Mouse (Mus musculus) C2C12 (cell line): ENCODE results near the gene Timm10. TPM values are rescaled to one million over a fixed set of nuclear protein-coding genes. Genes with fewer than 3 reads are reported as not detected.

Experiments used
- H3K27me3 ChIP-seq: one replicate; pipeline ENCODE4 v1.6.1; 2011; ENCODE audit not compliant: control insufficient read depth, insufficient read depth, insufficient read length
- H3K36me3 ChIP-seq: one replicate; pipeline ENCODE4 v1.6.1; 2011; ENCODE audit not compliant: control insufficient read depth, insufficient read depth
- H3K4me3 ChIP-seq: one replicate; pipeline ENCODE4 v1.5.1; 2011; ENCODE audit warnings: mild to moderate bottlenecking, control low read depth; ENCODE audit not compliant: poor library complexity, insufficient read depth, severe bottlenecking
- H3K79me2 ChIP-seq: one replicate; pipeline ENCODE4 v1.6.1; 2011; ENCODE audit not compliant: control insufficient read depth, insufficient read depth
- H3K79me3 ChIP-seq: one replicate; pipeline ENCODE4 v1.6.1; 2011; ENCODE audit warnings: low read depth, control low read depth
- H3ac ChIP-seq: one replicate; pipeline ENCODE3; 2011; ENCODE audit warnings: low read depth; ENCODE audit not compliant: control insufficient read depth, insufficient read length
- CEBPB ChIP-seq: IDR thresholded peaks from one replicate; pipeline ENCODE4 v1.6.1; 2011; ENCODE audit warnings: low read depth, mild to moderate bottlenecking, control low read depth, moderate library complexity
- CTCF ChIP-seq: IDR thresholded peaks from one replicate; pipeline ENCODE4 v1.5.1; 2011; ENCODE audit not compliant: control insufficient read depth, insufficient read depth, insufficient read length
- FOSL1 ChIP-seq: IDR thresholded peaks from one replicate; pipeline ENCODE4 v1.8.0; 2011; ENCODE audit warnings: mild to moderate bottlenecking, low read length; ENCODE audit not compliant: poor library complexity, insufficient read depth, severe bottlenecking
- MAX ChIP-seq: IDR thresholded peaks from one replicate; pipeline ENCODE4 v1.6.1; 2011; ENCODE audit warnings: mild to moderate bottlenecking, control low read depth
- MYOD1 ChIP-seq: IDR thresholded peaks from one replicate; pipeline ENCODE4 v1.6.1; 2011; ENCODE audit warnings: low read depth; ENCODE audit not compliant: control insufficient read depth, insufficient read length
- MYOG ChIP-seq: IDR thresholded peaks from one replicate; pipeline ENCODE4 v1.6.1; 2011; ENCODE audit not compliant: control insufficient read depth, insufficient read length; ENCODE audit errors: extremely low read depth
- USF1 ChIP-seq: IDR thresholded peaks from one replicate; pipeline ENCODE4 v1.6.1; 2011; ENCODE audit warnings: low read depth, mild to moderate bottlenecking, control low read depth, moderate library complexity
- polyA plus RNA-seq: library from polyadenylated mRNA; unstranded; fragments of >200 nt; fragmentation: generic; extraction: Trizol; gene quantifications from one replicate; pipeline ENCODE4 v1.2.1, GENCODE M21; 2012; ENCODE audit warnings: missing spikeins

The Timm10 gene
- polyA plus RNA-seq, 1 experiment, result 108 TPM

- Histone ChIP-seq H3K27me3 (no peaks in the 10 kb centered on the region), H3K79me2 (no peaks in the 10 kb centered on the region), H3K79me3 (no peaks in the 10 kb centered on the region), H3ac (no peak overlapping the region), H3K36me3 (no peaks in the 10 kb centered on the region), H3K4me3 (no peak overlapping the region)
- TF ChIP-seq MAX (no peak), USF1 (no peak), CTCF (no peak), MYOD1 (no peak), MYOG (no peak), CEBPB (no peak), FOSL1 (no peak)
These were observed 31.8 kb downstream of the Timm10 start for GRCm38 (mm10) chr2:84858551-84858950.

GRCm38 (mm10) chr2:84859991-84860780 is 33.4 kb downstream of the Timm10 start:
- H3K4me3 ChIP-seq, result no peak overlapping the region
- TF ChIP-seq FOSL1, result no peak
- no peak for TF ChIP-seq CEBPB
- peak; percentile 21 for TF ChIP-seq MAX
- TF ChIP-seq USF1, result peak; percentile 74
- H3K27me3 ChIP-seq, result no peaks in the 10 kb centered on the region
- no peaks in the 10 kb centered on the region for H3K79me3 ChIP-seq
- H3ac ChIP-seq, result no peak overlapping the region
- no peaks in the 10 kb centered on the region for H3K36me3 ChIP-seq
- no peaks in the 10 kb centered on the region for H3K79me2 ChIP-seq

- Histone ChIP-seq H3K27me3 (no peaks in the 10 kb centered on the region), H3K36me3 (no peaks in the 10 kb centered on the region), H3ac (no peak overlapping the region), H3K79me2 (no peaks in the 10 kb centered on the region), H3K79me3 (no peaks in the 10 kb centered on the region), H3K4me3 (no peak overlapping the region)
- no peak for TF ChIP-seq USF1
- TF ChIP-seq CEBPB, result no peak
- TF ChIP-seq CTCF, result no peak
- TF ChIP-seq MYOD1, result no peak
- no peak for TF ChIP-seq MYOG
- no peak for TF ChIP-seq FOSL1
- no peak for TF ChIP-seq MAX
These were observed 34.6 kb downstream of the Timm10 start for GRCm38 (mm10) chr2:84861430-84861829.

- Histone ChIP-seq H3K27me3 (no peaks in the 10 kb centered on the region), H3K4me3 (no peak overlapping the region), H3K79me2 (no peaks in the 10 kb centered on the region), H3K79me3 (no peaks in the 10 kb centered on the region), H3K36me3 (no peaks in the 10 kb centered on the region), H3ac (no peak overlapping the region)
- no peak for TF ChIP-seq USF1
- no peak for TF ChIP-seq MYOD1
- no peak for TF ChIP-seq MAX
- TF ChIP-seq CEBPB, result no peak
- TF ChIP-seq FOSL1, result no peak
- TF ChIP-seq CTCF, result no peak
- TF ChIP-seq MYOG, result no peak
These were observed 35.4 kb downstream of the Timm10 start for GRCm38 (mm10) chr2:84862231-84862630.

GRCm38 (mm10) chr2:84865616-84866571 is 39.1 kb downstream of the Timm10 start:
- H3K79me2 ChIP-seq, result no peaks in the 10 kb centered on the region
- H3ac ChIP-seq, result no peak overlapping the region
- TF ChIP-seq MYOG, result no peak
- TF ChIP-seq USF1, result no peak
- TF ChIP-seq CTCF, result peak; percentile 88
- TF ChIP-seq MYOD1, result no peak
- no peak for TF ChIP-seq CEBPB
- no peaks in the 10 kb centered on the region for H3K79me3 ChIP-seq
- no peaks in the 10 kb centered on the region for H3K36me3 ChIP-seq
- H3K27me3 ChIP-seq, result no peaks in the 10 kb centered on the region
- no peak overlapping the region for H3K4me3 ChIP-seq

GRCm38 (mm10) chr2:84868521-84868943 is 41.7 kb downstream of the Timm10 start:
- Histone ChIP-seq H3K79me2 (no peaks in the 10 kb centered on the region), H3K27me3 (peaks cover 22% of the 10 kb centered on the region), H3ac (no peak overlapping the region), H3K79me3 (no peaks in the 10 kb centered on the region), H3K36me3 (no peaks in the 10 kb centered on the region), H3K4me3 (no peak overlapping the region)
- peak; percentile 59 for TF ChIP-seq CTCF
- TF ChIP-seq MAX, result no peak
